Mouse (Mus musculus): ENCODE data around the gene Cdk12.

Cdk12 gene

DNA sequence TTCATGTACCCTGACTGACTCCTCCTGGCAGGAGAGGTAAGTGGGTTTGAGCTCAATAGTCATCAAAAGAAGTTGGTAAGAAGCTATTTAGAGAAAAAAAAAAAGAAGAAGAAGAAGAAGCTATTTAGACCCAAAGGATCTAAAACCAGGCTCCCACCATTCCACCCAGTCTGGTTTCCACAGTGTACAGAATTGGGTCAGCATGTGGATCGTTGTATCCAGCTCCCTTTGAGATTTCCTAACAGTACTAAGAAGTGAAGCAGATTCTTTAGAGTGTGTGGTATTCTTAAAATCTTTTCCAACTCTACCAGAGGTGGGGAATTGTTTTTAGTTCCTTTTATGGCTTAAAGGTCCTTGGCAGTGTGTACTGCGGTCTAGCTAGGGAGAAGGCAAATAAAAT is 50.9 kb downstream of the Cdk12 start:
- DNase-seq (ENCODE audit: low read depth in 1 of 2, low spot score in 2 of 2): no peak

GRCm38 (mm10) chr11:98260706-98261479 is 58.0 kb downstream of the Cdk12 start:
- no peak for DNase-seq (ENCODE audit: low read depth in 1 of 2, low spot score in 2 of 2)

- peak; percentile 4 to 27 for DNase-seq (ENCODE audit: low read depth in 1 of 2, low spot score in 2 of 2)
These were observed 62.2 kb downstream of the Cdk12 start for GRCm38 (mm10) chr11:98265039-98265438.

GRCm38 (mm10) chr11:98265891-98266290 is 63.0 kb downstream of the Cdk12 start:
- DNase-seq (ENCODE audit: low read depth in 1 of 2, low spot score in 2 of 2): no peak

GRCm38 (mm10) chr11:98266699-98267402 is 64.0 kb downstream of the Cdk12 start:
- no peak for DNase-seq (ENCODE audit: low read depth in 1 of 2, low spot score in 2 of 2)

DNA sequence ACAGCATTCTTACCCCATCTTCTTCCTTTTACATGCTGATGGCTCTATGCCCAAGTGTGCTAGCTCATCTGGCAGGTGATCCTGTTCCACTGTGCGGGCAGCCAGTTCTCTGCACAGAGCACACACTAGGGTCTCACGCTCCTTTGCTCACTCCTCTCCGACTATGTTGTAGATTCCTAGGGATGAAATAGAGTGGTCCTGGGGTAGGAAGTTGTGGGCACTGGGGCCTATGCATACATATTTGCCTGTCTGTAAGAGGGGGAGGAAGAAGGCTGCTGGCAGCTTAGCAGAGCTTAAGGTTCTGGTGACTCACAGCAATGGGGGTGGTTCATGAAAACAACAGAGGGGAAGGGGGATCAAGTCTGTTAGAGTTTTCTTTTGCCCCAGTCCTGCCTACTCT is 67.2 kb downstream of the Cdk12 start:
- no peak for DNase-seq (ENCODE audit: low read depth in 1 of 2, low spot score in 2 of 2)

- no peak for DNase-seq (ENCODE audit: low read depth in 1 of 2, low spot score in 2 of 2)
These were observed 67.6 kb downstream of the Cdk12 start for GRCm38 (mm10) chr11:98270466-98270865.

DNA sequence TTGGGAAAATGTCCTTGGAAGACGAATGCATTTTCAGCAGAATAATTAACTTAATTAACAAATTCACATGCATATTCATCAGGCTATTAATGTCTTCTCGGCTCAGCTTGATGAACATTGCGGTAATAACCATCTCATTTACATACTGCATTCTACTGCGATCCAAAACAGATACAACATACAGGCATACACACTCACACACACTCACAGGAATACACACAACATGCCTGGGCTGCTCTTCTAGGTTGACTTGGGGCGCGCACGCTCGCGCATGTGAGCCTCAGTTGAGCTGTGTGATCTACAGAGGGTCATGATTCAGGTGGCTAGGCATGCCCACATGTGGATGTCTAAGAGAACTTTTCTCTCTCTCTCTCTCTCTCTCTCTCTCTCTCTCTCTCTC is 80.9 kb downstream of the Cdk12 start:
- DNase-seq (ENCODE audit: low read depth in 1 of 2, low spot score in 2 of 2): no peak

DNA sequence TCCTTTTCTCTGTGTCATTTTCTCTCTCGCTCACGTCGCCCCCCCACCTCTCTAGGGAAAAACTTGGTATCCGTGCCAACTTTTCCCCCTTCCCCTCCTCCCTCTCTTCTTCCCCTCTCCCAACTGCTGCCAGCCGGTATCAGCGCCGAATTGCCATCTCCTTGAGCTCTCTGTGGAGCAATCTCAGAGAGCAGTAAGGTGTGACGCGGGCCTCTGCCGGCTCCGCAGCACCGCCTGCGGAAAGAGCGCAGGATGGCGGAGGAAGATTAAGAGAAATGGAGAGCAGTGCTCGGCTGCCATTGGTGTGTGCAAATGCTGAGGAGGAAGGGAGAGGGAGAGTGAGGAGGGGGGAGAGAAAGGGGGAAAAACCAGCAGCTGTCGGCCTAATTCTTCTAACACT is 81.4 kb downstream of the Cdk12 start:
- no peak for DNase-seq (ENCODE audit: low read depth in 1 of 2, low spot score in 2 of 2)

DNA sequence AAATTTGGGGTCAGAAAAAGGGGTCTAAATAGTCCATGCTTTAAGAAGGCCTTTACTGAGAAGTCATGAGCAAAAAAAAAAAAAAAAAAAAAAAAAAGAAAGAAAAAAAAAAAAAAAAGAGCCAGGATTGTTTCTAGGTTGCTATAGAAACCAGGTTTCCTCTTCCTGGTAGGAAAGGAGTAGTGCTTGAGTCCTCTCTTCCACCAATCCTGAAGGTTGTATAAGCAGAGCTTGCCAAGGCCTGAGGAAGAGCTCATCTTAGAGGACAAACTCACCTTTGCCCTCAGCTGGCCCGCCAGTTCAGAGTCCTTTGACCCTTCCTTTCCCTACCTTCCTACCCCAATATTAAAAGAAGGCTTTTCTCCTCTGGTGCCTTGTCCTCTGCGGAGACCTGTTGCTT is 82.5 kb downstream of the Cdk12 start:
- DNase-seq (ENCODE audit: low read depth in 1 of 2, low spot score in 2 of 2): no peak

GRCm38 (mm10) chr11:98287531-98287930 is 84.7 kb downstream of the Cdk12 start:
- DNase-seq (ENCODE audit: low read depth in 1 of 2, low spot score in 2 of 2): no peak

GRCm38 (mm10) chr11:98287961-98288360 is 85.1 kb downstream of the Cdk12 start:
- no peak for DNase-seq (ENCODE audit: low read depth in 1 of 2, low spot score in 2 of 2)

DNA sequence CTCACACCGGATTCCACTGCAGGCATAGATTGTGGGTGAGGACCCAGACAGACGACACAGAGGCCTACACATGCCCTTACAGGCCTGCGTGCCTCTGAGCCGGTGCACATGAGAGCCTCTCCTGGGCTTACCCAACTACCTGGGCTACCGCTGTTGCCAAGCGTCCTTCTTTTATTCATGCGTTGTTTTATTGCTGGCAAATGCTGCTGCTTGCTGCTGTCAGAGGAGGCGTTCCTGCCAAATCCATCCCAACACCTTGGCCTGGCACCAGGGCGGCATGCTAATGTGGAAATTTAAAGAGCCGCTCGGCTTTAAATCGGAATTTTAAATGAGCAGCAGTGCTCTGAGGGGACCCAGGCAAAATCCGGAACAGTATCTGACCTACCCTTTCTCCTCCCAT is 87.0 kb downstream of the Cdk12 start:
- DNase-seq (ENCODE audit: low read depth in 1 of 2, low spot score in 2 of 2): no peak

DNA sequence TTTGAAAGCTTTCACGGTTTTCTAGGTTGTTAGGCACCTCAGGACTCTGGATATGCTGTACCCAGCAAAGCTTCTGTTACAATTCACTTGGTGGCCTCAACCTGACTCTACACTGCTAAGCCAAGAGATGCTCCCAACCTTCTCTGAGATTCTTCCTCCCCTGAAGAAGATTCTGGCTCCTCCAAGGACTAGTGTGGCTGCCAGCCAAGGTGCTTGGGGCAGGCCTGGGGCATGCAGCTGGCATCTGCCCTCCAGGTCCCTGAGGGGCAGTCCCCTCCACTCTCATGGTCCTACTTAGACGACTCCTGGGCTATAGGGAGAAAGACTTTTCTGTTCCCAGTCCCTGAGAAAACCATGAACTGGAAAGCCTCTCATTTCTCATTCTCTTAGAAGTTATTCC is 88.0 kb downstream of the Cdk12 start:
- DNase-seq (ENCODE audit: low read depth in 1 of 2, low spot score in 2 of 2): no peak

GRCm38 (mm10) chr11:98293070-98293469 is 90.2 kb downstream of the Cdk12 start:
- no peak for DNase-seq (ENCODE audit: low read depth in 1 of 2, low spot score in 2 of 2)

- no peak for DNase-seq (ENCODE audit: low read depth in 1 of 2, low spot score in 2 of 2)
These were observed 91.5 kb downstream of the Cdk12 start for GRCm38 (mm10) chr11:98294188-98295012.

GRCm38 (mm10) chr11:98295013-98295585 is 92.2 kb downstream of the Cdk12 start:
- no peak for DNase-seq (ENCODE audit: low read depth in 1 of 2, low spot score in 2 of 2)

DNA sequence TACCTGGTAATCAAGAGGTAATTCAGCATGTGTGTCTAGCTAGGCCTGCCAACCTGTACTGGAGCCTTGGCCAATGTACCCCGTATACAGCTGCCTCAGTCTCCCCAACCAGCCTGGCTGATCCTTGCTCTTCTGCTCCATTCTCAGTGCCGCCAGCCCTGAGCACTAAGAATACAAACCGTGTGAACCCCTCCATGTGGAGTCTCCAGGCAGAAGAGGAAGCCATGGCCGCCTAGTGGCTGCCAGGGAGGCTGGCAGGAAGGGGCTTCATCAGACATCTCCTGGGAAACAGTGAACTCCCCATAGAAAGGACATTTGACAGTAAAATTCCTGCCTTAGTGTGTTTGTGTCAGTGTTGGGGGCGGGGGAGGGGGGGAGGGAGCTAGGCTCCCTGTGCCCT is 93.4 kb downstream of the Cdk12 start:
- no peak for DNase-seq (ENCODE audit: low read depth in 1 of 2, low spot score in 2 of 2)

DNA sequence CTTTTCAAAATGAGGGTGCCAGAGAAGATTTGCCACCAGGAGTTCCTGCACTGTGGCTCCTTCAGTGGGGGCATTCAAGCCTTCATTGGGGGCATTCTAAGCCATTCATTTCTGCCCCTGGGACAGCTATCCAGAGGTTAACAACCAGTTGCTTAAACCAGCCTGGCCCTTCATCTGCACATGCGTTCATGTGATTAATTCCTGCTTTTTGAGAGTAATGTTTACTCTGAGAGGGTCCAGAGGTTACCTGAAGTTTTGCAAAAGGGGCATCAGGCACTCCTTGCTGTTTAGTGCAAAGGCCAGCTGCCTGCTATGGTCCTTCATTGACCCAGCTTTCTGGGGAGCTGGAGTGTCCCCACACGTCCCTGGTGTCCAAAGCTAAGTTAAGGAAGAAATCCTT is 94.1 kb downstream of the Cdk12 start:
- DNase-seq (ENCODE audit: low read depth in 1 of 2, low spot score in 2 of 2): no peak

- DNase-seq (ENCODE audit: low read depth in 1 of 2, low spot score in 2 of 2): no peak
These were observed 94.9 kb downstream of the Cdk12 start for GRCm38 (mm10) chr11:98297778-98298177.

DNA sequence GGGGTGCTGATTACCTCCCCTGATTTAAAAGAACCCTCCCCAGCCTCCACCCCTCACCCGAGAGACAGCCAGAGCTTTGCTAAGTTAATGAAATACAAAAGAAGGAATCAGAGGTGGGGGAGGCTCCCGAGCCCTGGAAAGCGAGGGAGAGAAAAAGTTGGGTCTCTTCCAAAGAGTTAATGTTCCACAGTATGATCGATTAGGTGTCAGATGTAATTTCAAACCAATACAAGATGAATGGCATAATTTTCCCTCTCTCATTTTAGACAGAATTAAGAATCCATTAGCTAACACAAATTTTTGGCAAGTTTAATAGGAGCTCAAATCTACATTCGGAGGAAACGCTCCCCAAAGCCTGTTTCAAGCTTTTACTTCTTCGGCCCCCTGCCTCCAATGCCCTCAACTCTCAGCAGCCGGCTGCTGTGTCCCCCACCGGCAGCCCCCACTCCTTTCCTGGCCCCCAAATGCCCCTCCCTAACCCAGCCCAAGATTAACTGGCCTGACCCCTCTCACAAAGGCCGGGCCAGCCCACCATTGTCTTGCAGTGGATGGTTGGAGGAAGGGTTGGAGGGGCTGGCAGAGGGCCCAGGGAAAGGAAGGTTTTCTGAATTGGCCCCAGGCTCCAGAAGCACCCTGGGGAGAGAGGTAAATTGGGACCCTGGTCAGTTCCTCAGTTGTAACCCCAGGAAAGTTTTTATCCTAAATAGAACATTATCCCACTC is 95.8 kb downstream of the Cdk12 start:
- no peak for DNase-seq (ENCODE audit: low read depth in 1 of 2, low spot score in 2 of 2)
